Mouse (Mus musculus) erythroblast, embryonic 14.5 days (primary cell): ENCODE measurements around the gene Ispd. TPM values are rescaled to one million over a fixed set of nuclear protein-coding genes. Genes with fewer than 3 reads are reported as not detected.

ENCODE experiments used
- H3K27me3 ChIP-seq: 2 replicates; pipeline ENCODE4 v1.6.1; 2012; ENCODE audit warnings: inconsistent platforms; ENCODE audit not compliant: control insufficient read depth
- H3K36me3 ChIP-seq: 2 replicates; pipeline ENCODE4 v1.6.1; 2012; ENCODE audit warnings: mild to moderate bottlenecking, inconsistent platforms; ENCODE audit not compliant: control insufficient read depth
- H3K4me1 ChIP-seq: 2 replicates; pipeline ENCODE4 v1.6.1; 2012; ENCODE audit warnings: inconsistent platforms; ENCODE audit not compliant: control insufficient read depth
- H3K4me3 ChIP-seq: replicated peaks from 2 replicates; pipeline ENCODE3; 2012; ENCODE audit warnings: moderate library complexity, mild to moderate bottlenecking, inconsistent platforms
- H3K9me3 ChIP-seq: 2 replicates; pipeline ENCODE4 v1.6.1; 2012; ENCODE audit warnings: low read length, inconsistent platforms, mixed read lengths; ENCODE audit not compliant: control insufficient read depth
- GATA1 ChIP-seq: IDR thresholded peaks from 2 replicates; pipeline ENCODE4 v1.6.1; 2012; ENCODE audit warnings: low read length, inconsistent platforms, mixed read lengths
- TAL1 ChIP-seq: IDR thresholded peaks from 3 replicates; pipeline ENCODE4 v1.6.1; 2012; ENCODE audit warnings: low read length, inconsistent platforms, mixed read lengths
- polyA plus RNA-seq: library from polyadenylated mRNA; stranded (reverse); fragments of >175 nt; gene quantifications from 2 replicates; pipeline ENCODE4 v1.2.3, GENCODE M21; 2012

Gene Ispd
- polyA plus RNA-seq, 1 experiment: not detected

DNA sequence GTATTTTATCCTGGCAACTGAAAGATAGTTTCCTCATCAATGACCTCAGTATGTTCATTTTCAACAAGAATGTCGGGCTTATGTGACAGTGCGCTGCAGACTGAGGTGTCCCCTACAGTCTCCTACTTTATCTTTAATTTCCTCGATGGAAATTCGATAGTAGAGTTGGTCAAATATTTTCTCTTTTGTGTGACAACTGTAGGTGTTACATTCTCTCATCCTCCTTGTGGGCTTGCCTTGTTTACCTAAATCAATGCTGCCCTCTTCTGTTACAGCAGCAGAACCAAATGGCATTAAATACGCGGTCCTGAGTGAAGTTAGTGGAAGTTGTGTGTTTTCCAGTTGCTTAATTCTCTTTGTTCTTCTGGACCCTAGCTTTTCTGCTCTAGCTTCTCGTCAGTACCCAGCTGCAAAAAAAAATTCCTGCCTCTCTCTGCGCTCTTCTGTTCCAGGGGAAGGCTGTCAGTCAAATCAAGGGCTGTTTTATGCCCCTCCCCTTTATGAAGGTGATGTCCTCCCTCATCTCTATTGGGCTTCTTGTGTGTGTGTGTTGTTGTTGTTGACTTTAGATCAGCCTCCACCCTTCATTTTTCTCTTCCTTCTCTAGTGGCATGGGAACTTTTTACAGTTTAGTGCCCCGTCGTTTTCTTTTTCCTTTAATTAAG lies 289.8 kb downstream of the Ispd start:
- no peaks in the 10 kb centered on the region for H3K36me3 ChIP-seq
- H3K9me3 ChIP-seq: no peaks in the 10 kb centered on the region
- H3K4me1 ChIP-seq: no peaks in the 10 kb centered on the region
- H3K4me3 ChIP-seq: no peak overlapping the region
- no peaks in the 10 kb centered on the region for H3K27me3 ChIP-seq
- TF ChIP-seq GATA1: no peak
- TF ChIP-seq TAL1: no peak

- H3K27me3 ChIP-seq: no peaks in the 10 kb centered on the region
- H3K9me3 ChIP-seq: no peaks in the 10 kb centered on the region
- no peaks in the 10 kb centered on the region for H3K36me3 ChIP-seq
- no peaks in the 10 kb centered on the region for H3K4me1 ChIP-seq
- no peak overlapping the region for H3K4me3 ChIP-seq
- TF ChIP-seq TAL1: no peak
- TF ChIP-seq GATA1: no peak
Observed at GRCm38 (mm10) chr12:36674481-36674880, 293.2 kb downstream of the Ispd start.

DNA sequence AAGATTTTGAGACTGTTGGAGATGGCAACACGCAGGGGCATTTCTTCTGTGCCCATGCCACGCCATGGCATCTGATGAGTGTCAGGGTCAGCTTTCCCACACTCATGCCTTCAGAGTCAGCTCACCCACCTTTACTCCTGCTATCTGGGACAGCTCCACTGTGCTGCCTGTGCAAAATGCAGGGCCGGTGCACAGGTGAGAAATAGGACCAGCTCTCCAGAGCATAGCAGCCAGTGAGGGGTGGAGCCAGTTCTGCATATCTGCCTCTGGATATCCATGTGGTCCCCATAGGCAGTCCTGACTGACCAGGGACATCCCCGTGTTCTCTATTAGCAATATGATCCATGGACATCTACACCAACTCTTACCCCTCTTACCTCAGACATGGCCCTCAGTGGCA lies 297.0 kb downstream of the Ispd start:
- no peaks in the 10 kb centered on the region for H3K4me1 ChIP-seq
- H3K9me3 ChIP-seq: no peaks in the 10 kb centered on the region
- TF ChIP-seq GATA1 (no peak), TAL1 (no peak)
- no peaks in the 10 kb centered on the region for H3K27me3 ChIP-seq
- no peak overlapping the region for H3K4me3 ChIP-seq
- no peaks in the 10 kb centered on the region for H3K36me3 ChIP-seq

GRCm38 (mm10) chr12:36680883-36681505 lies 299.7 kb downstream of the Ispd start:
- Histone ChIP-seq H3K4me3 (no peak overlapping the region), H3K4me1 (no peaks in the 10 kb centered on the region), H3K27me3 (no peaks in the 10 kb centered on the region), H3K36me3 (no peaks in the 10 kb centered on the region), H3K9me3 (no peaks in the 10 kb centered on the region)
- no peak for TF ChIP-seq GATA1
- no peak for TF ChIP-seq TAL1

- Histone ChIP-seq H3K4me3 (no peak overlapping the region), H3K36me3 (no peaks in the 10 kb centered on the region), H3K27me3 (no peaks in the 10 kb centered on the region), H3K9me3 (no peaks in the 10 kb centered on the region), H3K4me1 (no peaks in the 10 kb centered on the region)
- TF ChIP-seq TAL1 (no peak), GATA1 (no peak)
Observed at GRCm38 (mm10) chr12:36681779-36682178, 300.5 kb downstream of the Ispd start.

DNA sequence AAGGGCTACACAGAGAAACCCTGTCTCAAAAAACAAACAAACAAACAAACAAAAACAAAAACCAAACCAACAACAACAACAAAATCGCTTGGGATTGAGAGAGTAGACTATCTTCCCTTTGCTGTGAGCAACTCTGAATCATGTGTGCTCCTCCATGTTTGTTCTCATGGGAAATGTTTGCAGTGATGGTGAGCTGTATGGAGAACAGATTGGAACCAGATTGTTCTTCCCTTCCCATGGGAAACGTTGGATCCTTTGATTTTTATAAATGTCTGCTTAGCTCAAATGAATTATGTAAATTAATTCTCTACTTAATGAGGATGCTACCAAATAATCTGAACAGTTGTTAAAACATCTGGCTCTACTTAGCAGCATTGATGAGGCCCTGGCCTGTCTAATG lies 312.8 kb downstream of the Ispd start:
- H3K4me1 ChIP-seq: no peaks in the 10 kb centered on the region

GRCm38 (mm10) chr12:36704380-36704779 lies 323.1 kb downstream of the Ispd start:
- Histone ChIP-seq H3K27me3 (no peaks in the 10 kb centered on the region), H3K4me1 (no peaks in the 10 kb centered on the region), H3K9me3 (no peaks in the 10 kb centered on the region), H3K36me3 (no peaks in the 10 kb centered on the region), H3K4me3 (no peak overlapping the region)
- TF ChIP-seq TAL1: no peak
- TF ChIP-seq GATA1: no peak

More for the DNA sequence above, 312.8 kb downstream of the Ispd start:
- no peaks in the 10 kb centered on the region for H3K9me3 ChIP-seq
- H3K27me3 ChIP-seq: no peaks in the 10 kb centered on the region
- H3K4me3 ChIP-seq: no peak overlapping the region
- TF ChIP-seq TAL1: no peak
- no peak for TF ChIP-seq GATA1
- no peaks in the 10 kb centered on the region for H3K36me3 ChIP-seq

DNA sequence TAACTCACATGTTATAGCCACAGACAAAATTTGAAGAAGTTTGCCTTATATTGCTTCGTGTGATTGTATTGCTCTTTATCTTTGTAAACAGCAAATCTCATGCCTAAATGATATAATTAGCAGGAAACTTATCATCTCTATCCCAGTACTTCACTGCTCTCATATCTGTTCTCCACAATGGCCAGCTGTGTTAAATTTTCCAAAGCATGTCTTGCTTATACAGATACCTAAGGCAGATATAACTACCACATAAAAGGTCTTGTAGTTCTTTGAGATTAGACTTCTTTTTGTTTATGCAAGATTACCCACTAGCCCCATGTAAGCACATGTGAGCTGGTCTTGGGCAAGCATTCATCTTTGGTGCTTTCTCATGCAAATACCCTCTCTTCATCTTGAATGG lies 327.6 kb downstream of the Ispd start:
- Histone ChIP-seq H3K4me1 (no peaks in the 10 kb centered on the region), H3K36me3 (no peaks in the 10 kb centered on the region), H3K27me3 (no peaks in the 10 kb centered on the region), H3K9me3 (no peaks in the 10 kb centered on the region), H3K4me3 (no peak overlapping the region)
- TF ChIP-seq TAL1 (no peak), GATA1 (no peak)

DNA sequence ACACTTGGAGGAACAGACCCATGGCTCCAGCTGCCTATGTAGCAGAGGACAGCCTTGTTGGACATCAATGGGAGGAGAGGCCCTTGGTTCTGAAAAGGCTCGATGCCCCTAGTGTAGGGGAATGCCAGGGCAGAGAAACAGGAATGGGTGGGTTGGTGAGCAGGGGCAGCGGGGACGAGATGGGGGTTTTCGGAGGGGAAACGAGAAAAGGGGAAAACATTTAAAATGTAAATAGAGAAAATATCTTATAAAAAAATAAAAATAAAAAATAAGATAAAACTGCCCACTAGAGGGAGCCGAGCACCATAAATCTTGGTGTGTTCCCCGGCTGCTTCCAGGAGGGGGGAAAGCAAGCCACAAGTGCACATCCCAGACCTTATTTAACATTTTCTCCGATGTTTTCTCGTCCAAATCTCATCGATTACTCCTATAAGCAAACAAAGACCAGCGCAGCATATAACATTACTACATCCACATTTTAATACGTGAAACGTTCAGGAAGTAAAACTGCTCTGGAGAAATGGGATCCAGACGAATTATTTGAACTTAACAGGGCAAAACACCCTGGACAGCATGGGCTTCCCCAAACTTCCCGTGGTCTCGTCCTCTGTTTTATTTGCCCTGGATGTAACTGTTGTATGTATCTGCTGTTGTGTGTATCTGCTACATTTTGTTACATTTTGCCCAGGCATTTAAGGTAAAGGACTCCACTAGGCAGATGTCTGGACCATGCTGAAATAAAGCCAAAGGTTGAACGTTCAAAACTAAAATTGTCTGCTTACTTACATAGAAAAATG lies 332.8 kb downstream of the Ispd start:
- H3K9me3 ChIP-seq: no peaks in the 10 kb centered on the region
- no peaks in the 10 kb centered on the region for H3K36me3 ChIP-seq
- TF ChIP-seq TAL1: no peak
- no peaks in the 10 kb centered on the region for H3K27me3 ChIP-seq
- no peaks in the 10 kb centered on the region for H3K4me1 ChIP-seq
- no peak overlapping the region for H3K4me3 ChIP-seq
